Mouse (Mus musculus) large intestine, adult 2 months (tissue): ENCODE data around the gene Myo15b. TPM values are rescaled to one million over a fixed set of nuclear protein-coding genes. Genes with fewer than 3 reads are reported as not detected.
A peak's percentile ranks its signal among the peaks of the same experiment; 100 is the strongest.
"Not testable (repeated sequence)": the region's sequence is repeated elsewhere in the genome, so short reads cannot be mapped to it uniquely, and the experiment has no call there.

Source experiments
- DNase-seq: peaks from one replicate; pipeline ENCODE4 v3.0.0-alpha.2; 2012; ENCODE audit warnings: low read depth, low spot score
- WGBS: fragments of 180-500 bp; shearing (Covaris S2); methylation state at CpG from one replicate; pipeline ENCODE4 v1.1.7; 2018; 5-methylcytosine and 5-hydroxymethylcytosine counted together
- polyA plus RNA-seq: library from polyadenylated mRNA; depleted of rRNA; stranded (reverse); fragments of >200 nt; gene quantifications from 2 replicates; pipeline ENCODE4 v1.2.3, GENCODE M21; 2012

Myo15b gene
- polyA plus RNA-seq, 1 experiment, result 696 TPM

DNA sequence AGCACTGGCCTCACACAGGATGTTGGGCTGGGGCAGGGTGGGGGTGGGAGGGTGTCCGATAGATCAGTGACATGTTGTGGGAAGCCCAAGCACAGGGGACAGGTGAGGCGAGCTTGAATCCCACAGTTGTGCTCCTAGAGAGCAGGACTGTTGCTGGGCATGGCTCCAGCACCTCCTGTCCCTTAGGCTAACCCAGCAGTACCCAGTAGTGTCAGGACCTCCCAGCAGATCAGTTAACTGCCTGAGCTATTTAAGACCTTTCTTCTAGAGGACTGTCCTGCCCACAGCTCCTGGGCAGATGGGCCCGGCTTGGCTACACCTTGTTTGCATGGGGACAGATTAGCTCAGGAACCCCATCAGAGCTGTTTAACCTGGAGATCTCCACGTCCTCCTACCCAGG, 29.2 kb upstream of the Myo15b start:
- WGBS, result 58% methylated on average over 4 of the region's 4 CpGs
- DNase-seq, result no peak

DNA sequence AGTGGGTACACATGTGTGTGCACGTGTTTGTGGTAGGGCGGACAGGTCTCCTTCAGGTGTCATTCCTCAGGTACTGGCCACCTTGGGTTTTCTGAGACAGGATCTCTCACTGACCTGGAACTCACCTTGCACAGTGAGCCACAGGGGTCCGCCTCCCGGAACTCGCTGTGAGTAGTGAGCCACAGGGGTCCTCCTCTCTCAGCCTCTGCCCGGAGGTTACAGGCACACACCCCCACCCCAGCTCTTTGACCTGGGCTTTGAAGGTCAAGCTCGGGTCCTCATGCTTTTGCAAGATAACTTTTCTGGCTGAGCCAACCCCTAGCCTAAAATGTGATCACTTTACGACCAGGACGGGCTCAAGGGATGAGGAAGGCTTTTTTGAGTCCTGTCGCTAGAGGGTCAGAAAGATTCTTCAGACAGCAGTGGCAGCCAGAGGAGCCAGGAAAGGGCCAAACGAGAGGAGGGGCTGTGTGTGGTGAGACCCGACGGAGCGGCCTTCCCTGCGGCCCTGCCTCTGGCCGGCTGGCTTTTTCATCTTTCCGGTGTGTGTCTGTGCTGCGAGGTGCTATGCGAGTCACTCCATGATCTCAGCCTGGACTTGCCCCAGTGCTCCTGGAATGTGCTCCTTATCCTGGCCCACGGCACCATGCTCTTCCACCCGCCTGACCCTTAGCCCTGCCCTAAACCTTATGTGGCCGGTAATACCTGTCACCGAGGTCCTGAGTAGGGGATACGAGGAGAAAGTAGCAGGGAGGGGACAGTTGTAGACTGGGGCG, 27.5 kb upstream of the Myo15b start:
- no peak for DNase-seq

DNA sequence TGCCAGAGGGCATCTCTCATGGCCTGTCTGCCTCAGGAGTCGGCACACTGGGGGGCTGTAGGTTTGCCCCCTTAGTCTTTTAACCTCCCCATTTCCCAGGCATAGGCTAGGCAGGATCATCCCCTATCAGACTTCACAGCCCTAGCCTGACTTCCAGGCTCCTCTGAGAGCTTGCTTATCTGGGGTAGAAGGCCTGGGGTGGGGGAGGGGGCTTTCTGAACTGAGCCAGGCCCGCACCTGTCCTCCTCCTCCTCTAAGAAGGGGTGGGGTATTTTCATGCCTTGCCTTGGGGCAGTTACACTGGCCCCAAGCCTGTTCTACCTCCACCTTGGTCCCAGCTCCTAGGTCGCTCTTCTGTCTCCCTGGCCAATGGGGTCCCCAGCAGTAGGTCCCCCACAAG, 26.7 kb upstream of the Myo15b start:
- WGBS, result 43% methylated on average over 3 of the region's 3 CpGs
- no peak for DNase-seq

More for the DNA sequence above, 27.5 kb upstream of the Myo15b start:
- 57% methylated on average over 25 of the region's 25 CpGs for WGBS

DNA sequence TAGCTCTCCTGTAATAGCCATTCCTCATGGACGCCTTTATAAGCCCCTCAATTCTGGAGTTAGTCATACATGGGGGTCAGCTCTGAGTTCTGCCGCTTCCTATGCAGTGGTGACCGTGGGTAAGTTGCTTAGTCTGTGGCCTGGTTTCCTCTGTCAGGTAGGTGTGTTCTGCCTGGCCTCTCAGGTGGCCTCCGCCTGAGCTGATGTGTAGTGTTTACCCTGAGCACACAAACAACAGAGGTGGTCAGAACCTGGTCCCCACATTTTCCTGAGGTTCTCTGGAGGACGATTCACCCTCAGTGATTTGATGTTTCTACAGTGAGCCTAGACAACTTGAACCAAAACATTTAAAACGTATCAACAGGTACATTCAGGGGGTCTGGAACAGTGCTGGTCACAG, 26.1 kb upstream of the Myo15b start:
- 43% methylated on average over 6 of the region's 6 CpGs for WGBS
- DNase-seq, result no peak

DNA sequence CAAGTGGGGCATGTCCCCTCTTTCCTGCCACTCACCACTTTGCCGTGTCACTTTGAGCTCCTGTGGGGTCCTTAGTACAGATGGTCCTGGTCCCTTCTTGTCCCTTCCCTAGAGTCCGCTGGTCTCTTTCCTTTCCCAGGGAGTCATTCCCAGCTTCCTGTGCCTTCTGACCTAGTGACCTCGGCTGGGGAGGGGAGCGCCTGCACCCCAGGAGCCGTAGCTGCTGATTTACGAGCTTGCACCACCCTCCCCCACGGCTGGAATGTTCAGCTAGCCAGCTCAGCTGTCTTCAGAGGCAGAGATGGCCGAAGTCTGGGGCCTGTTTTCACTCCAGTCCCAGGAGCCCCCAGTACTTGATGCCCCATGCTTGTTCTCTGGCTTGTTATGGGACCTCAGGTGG, 25.7 kb upstream of the Myo15b start:
- 16% methylated on average over 8 of the region's 8 CpGs for WGBS

DNA sequence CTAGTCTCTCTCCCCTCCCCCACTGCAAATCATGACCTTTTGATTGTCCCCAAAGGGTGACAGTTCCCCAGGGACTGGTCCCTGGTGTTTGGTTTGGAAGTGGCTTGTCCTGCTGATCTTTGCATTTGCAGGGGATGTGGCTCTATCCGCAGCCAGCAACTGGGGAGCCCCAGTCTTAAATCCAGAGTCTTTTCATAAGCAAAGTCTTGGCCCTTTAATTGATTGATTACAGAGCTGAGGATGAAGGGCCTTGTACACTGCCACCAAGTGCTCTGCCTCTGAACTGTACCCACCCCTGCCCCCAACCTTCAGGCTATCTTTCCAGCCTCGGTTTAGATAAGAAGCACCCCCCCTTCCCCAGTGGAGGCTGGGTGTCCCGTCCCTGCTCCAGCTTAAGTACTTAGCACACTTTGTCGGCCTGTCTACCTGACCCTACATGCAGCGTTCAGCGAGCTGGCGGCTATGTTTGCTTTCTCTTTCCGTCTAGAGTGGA, 25.1 kb upstream of the Myo15b start:
- DNase-seq, result no peak
- WGBS, result 22% methylated on average over 8 of the region's 8 CpGs

More for the DNA sequence above, 25.7 kb upstream of the Myo15b start:
- DNase-seq, result no peak

DNA sequence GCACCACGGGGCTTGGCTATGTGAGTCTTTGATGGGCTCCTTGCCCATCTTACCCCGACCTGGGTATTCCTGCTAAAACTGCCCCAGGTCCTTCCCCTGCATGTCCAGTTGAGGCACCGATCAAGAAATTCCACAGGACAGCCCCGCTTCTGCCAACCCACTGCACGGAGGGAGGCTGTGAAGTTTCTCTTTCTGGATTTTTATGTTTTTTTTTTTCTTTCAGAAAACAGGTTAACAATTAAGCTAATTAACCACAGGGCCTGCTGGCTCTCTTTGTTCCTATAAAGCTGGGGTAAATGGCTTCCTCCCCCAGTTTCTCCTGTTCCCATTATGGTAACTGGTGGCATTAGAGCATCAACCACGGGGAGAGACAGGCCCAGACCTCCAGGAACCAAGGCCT, 24.2 kb upstream of the Myo15b start:
- WGBS, result 38% methylated on average over 6 of the region's 6 CpGs
- no peak for DNase-seq

DNA sequence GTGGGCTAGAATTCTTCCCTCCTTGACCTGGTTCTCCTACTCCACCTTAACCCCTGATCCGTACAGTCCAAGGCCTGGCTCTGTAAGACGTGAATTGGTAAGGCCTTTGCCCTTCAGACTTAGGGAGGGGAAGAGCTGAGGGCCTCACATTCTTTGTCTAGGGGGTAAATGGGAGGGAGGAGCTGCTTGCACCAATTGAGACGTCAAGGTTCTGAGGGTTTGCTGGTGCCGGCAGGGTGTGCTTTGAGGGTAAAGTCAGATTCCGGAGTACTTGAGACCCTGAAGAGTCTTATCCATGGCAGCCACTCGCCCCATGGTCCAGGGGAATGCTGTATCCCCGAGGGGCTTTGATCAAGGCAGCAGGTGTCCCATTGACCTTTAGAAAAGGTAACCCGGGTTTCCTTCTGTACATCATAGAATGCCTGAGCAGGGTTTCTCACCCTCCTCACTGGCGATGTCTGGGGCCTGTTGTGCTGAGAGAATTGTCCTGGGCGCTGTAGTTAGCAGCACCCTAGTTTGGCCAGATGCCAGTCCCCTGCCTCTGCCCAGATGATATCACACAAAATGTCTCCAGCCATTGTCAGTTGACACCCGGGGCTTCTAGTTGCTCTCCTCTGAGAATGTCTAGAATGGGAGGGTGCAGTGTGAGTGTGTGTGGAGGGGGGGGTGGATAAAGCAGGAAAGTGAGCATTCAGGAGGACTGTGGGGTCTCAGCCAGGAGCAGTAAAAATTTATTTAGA, 21.4 kb upstream of the Myo15b start:
- DNase-seq, result no peak
- WGBS, result 29% methylated on average over 11 of the region's 11 CpGs

DNA sequence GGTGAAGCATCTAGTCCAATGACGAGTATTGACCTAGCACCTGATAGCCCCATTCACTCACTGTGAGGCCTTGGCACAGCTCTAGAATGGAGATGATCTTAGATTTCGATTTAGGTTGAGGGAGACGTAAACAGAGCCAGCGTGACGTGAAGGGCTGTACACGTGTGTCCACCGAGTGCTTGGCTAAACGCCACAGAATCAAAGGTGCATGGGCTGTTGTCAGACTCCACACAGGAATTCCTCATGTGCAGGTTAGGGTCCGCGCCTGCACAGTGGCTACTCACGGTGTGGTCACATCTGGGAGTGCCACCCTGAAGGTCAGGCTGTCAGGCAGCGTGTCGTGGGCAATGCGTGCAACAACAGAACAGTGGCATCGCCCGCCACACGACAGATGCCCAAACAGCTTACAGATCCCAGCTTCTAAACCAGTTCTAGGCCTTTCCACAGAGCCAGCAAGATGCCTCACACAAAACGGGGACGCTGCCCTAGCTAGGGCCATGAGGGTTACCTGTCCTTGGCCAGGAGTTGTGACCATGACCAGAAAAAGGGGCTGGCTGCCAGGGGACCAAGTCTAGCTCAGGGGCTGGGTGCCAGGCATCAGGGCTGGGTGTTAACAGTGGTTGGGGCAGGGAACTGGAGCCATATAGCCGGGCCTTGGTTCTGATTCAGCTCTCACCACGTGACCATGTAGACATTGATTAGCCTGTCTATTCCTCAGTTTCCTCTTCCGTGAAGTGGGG, 20.4 kb upstream of the Myo15b start:
- 52% methylated on average over 22 of the region's 22 CpGs for WGBS
- no peak for DNase-seq

DNA sequence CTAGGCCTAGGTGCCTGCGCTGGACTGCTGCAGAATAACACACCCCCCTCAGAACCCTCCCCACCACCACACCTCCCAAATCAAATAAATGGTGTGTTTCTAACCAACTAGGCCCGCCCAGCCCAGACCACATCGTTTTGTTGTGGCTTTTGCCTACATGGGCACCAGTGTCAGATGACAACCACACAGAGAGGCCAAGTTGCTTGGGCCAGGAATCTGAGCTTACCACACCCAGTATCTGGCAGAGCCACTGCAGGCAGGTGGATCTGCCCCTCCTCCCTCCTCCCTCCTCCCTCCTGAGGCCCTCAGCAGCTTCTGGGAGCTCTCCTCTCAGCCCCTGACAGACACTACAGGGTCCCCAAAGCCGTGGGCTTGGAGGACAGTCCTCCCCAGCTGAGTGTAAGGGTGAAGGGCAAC, 19.3 kb upstream of the Myo15b start:
- 27% methylated on average over 4 of the region's 4 CpGs for WGBS
- DNase-seq, result peak; percentile 73

DNA sequence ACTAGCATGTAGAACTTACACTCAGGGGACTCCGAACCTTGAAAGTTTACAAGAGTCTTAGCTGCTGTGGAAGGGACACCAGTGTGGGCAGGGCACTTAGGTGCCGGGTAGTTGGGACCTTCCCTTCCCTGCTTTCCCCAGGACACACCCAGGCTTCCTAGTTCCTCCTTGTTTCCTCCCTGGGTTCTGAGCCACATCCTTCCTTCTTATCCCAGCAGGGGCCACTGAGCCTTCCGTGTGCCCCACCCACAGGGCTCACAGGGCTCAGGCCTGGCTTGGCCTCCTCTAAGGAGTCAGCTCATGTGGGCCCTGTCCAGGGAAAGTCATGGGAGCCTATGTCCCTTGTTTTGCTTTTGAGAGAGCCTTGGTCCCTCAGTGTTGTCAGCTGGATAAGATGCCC, 18.5 kb upstream of the Myo15b start:
- 31% methylated on average over 3 of the region's 3 CpGs for WGBS
- DNase-seq, result no peak

DNA sequence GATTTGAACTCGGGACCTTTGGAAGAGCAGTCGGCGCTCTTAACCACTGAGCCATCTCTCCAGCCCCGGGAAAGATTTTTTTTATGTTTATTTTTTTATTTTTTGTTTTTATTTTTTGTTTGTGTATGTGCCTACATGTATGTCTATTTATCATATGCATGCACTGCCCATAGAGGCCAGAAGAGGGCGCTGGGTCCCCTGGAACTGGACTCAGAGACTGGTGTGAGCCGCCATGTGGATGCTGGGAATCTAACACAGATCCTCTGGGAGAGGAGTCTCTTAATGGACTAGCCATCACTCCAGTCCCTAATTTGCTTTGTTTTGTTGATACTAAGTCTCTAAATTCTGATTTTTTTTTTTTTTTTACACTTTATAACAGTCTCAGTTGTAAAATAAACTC, 17.2 kb upstream of the Myo15b start:
- DNase-seq, result no peak
- WGBS, result 85% methylated on average over 6 of the region's 6 CpGs

DNA sequence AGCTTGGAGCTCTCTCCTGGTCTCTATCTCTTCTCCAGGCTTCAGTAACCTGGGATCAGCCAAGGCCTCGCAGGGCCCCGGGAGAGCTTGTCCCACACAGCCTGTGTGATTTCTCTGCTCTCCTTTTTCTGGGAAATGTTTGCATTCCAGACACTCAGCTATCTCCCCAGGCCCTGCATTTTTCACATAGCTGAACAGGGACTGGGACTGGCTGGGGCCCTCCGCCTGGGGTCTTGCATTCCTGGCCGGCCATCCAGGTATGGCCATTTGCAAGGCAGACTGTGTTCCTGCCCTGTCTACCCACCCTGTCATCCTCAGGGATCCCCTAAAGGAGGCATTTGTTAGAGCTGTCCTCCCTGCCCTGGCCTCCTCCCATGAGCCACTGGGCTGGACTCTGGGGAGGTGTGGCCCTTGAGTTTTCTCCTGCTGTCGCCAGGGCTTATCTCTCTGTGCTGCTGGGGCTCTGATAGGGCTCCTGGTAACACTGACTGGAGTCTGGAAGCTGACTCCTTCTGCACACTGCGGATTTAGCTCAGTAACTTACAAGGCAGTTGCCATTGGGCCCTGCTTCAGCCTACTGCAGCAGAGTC, 16.1 kb upstream of the Myo15b start:
- DNase-seq, result no peak
- 36% methylated on average over 6 of the region's 6 CpGs for WGBS

DNA sequence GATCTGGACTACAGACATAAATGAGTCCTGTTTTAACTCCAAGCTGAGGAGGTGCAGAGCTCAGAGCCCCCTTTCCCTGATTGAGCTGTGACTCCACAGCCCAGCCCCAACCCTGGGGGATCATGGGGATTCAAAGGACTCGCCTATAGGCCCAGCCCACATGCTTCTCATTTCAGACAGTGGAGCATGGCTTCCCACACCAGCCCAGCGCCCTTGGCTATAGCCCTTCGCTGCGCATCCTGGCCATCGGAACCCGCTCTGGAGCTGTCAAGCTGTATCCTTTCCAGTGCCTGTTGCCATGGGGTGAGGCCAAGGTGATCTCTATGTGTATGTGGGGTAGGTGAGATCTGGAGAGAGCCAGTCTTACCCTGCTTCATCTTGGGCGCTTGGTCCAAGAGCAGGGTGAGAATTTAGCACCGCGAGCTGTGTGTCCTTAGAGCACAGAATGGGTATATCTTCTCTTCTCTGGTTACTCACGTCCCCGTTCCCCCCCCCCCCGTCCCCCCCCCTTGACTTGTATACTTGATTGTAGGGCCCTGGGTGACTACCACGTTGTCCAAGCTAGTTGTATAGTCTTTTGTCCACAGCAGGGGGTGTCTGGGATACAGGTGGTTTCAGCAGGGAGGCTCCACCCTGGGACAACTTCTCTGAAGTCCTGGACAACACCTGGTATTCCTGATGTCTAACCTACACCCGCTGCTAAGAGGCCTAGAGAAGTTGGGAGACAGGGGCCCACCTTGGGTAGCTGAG, 14.9 kb upstream of the Myo15b start:
- no peak for DNase-seq
- WGBS, result 54% methylated on average over 14 of the region's 14 CpGs

DNA sequence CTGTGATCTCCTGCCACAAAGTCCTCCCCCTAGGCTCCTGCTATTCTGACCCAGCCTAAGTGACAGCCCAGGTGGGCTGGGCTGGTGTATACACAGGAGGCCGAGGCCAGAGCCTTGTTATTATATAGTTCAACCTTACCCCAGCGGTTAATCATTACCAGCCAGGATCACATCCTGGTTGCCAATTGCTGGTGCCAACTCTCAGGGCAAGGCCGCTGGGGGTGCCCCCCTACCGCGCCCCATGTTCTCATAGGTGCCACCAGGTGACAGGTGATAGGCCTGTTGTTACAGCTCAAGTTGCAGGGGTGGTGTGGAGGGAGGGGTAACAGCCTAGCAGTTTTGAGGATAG, 14.3 kb upstream of the Myo15b start:
- 46% methylated on average over 5 of the region's 5 CpGs for WGBS
- DNase-seq, result peak; percentile 95

DNA sequence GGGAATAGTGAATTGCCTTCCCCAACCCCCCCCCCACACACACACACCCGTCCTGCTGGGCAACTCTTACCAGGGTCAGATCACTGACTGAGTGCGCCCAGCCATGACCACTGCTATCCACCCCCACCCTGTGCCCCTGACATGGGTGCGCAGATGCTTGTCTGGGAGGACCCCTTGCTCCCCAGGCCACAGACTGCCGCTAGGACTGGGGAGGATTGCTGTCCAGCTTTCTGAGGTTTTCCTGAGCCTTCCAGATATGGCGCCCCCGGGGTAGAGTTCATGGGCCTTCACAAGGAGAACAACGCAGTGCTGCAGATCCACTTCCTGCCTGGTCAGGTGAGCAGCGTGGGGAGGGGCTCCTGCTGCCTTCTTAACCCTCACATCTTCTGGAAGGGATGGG, 14.0 kb upstream of the Myo15b start:
- no peak for DNase-seq
- 32% methylated on average over 8 of the region's 8 CpGs for WGBS

DNA sequence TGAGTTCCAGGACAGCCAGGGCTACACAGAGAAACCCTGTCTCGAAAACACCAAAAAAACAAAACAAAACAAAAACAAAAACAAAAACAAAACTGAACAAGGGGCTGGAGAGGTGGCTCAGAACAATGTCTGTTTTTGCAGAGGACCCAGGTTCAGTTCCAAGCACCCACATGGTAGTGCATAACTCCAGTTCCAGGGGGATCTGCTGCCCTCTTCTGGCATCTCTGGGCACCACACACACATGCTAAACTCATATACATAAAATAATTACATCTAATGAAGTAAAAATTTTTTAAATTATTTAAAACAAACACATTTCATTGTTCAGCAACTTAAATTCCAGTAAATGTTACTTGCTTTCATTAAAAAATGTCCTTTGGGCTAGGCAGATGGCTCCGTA, 12.4 kb upstream of the Myo15b start:
- WGBS, result 98% methylated on average over 2 of the region's 2 CpGs
- DNase-seq, result no peak

DNA sequence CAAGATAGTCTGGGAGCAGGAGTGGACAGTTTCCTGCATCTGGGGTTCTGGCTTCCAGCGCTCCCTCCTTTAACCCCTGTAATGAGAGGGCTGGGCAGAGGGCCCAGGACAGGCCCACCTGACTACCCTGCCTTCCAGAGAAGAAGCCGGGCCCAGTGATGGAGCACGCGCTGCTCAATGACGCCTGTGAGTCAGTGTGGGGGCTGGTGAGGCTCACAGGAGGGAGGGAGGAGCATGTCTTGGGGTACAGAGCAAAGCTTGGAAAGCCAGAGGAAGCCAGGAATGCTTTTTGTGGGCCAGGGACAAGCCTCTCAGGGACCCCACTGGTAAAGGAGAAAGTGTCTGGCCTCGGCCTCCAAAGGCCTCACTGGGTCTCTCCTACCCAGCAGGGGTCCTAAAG, 3.5 kb upstream of the Myo15b start:
- DNase-seq, result no peak
- 88% methylated on average over 6 of the region's 6 CpGs for WGBS

DNA sequence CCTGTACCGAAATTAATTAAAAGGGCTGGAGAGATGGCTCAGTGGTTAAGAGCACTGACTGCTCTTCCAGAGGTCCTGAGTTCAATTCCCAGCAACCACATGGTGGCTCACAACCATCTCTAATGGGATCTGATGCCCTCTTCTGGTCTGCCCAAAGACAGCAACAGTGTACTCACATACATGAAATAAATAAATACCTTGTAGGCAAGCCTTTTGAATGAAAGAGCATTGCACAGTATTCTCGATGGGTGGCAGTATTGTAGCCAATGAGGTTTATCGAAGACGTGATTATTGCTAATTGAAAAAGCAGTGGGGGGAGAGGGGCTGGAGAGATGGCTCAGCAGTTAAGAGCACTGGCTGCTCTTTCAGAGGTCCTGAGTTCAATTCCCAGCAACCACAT, 1.1 kb upstream of the Myo15b start:
- WGBS, result 86% methylated on average over 4 of the region's 4 CpGs
- DNase-seq, result not testable (repeated sequence)
